Mouse (Mus musculus): ENCODE measurements around the gene Ctnna2. TPM values are rescaled to one million over a fixed set of nuclear protein-coding genes. Genes with fewer than 3 reads are reported as not detected.

Gene Ctnna2
- under 1 TPM in 1 of 2 experiments, not detected in 1; 0.13 TPM for polyA plus RNA-seq (2017; shearing (Covaris generic))

DNA sequence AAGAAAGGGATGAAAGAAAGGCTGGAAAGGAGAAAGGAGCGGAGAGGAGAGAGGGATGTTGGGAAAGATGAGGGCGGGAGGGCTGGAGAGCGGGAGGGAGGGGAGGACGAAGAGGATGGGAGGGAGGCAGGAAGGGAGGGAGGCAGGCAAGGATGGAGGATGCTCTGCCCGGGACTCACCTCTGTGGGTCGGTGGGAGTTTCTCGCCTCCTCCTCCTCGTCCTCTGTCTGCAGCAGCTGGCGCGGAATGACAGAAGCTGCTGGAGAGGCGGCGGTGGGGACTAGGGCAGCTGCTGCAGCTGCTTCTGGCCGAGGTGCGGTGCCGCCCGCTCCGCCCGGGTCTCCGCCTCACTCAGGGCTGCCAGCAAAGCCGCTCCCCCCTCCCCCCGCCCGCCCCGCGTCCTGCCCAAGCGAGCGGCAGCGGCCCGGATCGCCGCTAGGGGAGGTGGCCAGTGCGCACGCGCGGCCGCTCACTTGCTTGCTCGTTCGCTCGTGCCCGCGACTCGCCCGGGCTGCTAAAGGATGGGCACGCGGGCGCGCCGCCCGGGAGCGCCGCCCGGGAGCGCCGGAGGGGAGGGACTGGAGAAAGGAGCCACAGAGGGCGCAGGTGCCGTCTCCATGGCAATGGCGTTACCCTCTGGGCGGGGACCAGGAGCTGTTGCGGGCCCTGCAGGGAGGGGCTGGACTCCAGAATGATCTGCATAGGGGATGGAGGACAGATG is at the start of gene Ctnna2:
Gene Ctnna2 (minus strand): TSS at position 459 of the 721 bp plus-strand sequence.
- ATAC-seq = no peak

DNA sequence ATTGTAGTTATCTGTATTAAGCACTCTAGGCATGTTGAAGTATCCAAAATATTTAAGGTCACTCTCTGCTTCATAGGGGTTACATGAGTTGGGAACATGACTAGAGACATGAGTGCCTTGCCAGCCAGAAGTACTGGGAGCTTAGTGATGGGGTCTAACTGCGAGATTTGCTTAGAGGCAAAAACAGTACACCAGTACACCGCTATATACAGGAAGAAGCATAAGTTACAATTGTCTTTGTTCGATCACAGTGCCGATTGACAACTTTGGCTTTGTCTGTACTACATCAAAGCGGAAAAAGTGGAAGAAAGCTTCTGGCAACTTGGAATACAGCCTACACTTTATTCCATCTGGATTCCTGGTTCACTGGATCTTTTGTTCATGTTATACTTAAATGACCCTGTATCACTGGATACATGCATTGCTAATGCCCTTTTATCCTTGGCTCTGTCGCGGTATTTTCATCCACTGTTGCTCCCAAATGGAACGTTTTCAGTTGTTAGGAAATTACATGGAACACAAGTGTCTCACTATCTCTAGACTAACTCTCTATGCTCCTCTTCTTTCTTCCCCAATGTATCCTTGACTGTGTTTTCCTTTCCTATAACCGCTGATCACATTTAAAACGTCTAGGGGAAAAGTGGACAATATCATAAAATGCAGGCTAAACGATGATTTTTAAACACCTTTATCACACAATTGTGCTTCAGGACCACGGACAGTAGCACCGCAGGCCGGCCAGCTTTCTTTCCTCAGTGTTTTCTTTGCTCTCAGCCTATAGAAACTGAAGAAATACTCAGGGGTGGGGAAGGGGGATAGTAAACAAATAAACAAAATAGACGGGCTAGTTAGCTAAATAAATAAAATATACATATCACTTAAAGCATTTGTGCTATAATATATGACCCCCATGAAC is 896 bp upstream of the Ctnna2 start:
- no peak for ATAC-seq

DNA sequence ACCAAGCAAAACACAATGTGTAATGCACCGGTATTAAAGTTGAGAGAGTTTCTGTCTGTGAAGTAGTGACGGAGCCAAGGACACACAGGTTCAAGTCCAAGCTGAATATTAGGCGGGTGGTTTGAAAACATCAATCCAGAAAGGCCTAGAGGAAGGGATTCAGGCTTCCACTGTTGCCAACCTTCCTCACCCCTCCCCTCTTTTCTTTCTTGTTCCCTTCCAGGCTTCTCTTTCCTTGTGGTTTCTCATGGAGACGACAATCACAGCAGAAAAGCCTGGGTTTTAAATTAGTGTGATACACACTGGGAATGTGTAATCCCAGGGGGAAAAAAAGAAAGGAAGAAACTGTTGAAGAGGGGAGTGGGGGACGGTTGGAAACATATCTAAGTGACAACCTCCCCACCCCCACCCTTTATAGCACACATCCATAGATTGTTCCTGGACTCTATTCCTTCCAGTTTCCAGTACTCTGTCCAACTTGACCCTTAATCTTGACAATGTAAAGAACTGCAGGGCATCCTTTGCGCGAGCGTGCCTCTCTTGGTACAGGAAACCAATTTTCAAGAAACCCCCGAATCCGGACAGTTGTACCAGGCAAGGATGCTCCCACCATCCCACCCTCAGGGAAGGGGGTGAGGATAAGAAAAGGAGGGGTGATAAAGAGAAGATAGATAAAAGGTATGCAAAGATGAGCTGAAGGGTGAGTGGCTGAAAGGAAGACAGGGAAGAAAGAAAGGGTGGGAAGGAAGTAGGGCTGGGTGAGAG is 841 bp downstream of the Ctnna2 start:
- ATAC-seq = no peak

DNA sequence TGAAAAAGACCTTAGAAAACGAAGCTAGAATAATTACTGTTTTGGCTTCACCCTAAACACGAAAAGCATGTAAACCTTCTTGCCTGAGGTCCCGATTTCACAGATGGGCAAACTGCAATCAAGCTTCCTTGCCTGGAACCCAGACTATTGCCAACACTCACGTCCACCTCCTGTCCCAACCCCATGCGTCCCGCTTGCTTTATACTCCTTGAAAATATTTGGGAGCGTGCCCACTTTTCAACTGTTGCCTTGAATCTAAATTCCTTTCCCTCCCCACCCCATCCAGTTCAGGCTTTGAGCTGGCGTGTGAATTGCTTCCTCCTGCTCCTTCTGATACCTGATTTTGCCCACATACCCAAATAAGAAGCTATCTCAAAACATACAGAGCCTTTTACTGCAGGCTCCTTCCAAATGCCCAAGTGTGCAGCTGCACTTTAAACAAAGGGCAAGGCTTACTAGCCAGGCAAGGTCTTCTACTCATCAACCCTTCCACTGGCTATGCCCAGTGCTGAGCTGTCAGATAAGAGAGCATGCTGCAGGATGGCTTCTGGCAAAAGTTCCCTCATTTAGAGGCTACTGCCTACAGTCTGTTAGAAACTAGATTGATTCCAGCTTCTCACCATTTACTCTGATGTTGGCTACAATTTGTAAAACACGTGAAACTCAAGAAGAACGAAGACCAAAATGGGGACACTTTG is 8.8 kb downstream of the Ctnna2 start:
- no peak for ATAC-seq

DNA sequence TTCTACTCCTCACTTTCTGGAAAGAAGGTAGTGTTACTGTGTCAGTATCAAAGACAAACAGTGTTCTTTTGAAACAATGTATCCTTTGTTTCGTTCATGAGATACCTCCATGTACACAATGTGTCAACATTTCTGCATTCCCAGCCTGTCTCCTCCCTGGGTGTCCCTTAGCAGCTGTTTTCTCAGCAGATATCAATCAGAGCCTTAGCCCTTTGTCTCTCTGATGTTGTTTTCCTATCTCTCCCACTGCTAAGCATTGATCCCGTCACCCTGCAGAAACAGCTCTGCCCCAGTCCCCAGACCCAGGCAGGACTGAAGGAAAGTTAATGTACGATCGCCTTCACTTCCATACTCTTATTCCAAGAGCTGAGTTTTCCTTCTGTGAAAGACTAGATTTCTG is 9.7 kb downstream of the Ctnna2 start:
- no peak for ATAC-seq

DNA sequence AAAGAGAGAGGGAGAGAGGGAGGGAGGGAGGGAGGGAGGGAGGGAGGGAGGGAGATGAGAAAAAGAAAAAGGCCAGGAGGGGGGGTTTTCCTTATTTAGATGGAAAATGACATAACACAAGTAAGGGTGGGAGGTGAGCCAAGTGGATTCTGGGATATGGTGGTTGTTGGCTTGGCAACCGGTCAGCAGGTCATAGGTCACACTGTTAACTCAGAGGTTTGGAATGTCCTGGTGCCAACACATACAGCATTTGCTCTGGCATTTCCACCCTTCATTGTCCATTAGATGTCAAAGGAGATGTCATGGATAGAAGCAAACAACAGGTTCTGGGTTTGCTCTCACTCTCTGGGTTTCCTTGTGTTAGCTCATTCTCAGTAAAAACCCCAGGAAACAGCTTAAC is 17.5 kb downstream of the Ctnna2 start:
- ATAC-seq = no peak

DNA sequence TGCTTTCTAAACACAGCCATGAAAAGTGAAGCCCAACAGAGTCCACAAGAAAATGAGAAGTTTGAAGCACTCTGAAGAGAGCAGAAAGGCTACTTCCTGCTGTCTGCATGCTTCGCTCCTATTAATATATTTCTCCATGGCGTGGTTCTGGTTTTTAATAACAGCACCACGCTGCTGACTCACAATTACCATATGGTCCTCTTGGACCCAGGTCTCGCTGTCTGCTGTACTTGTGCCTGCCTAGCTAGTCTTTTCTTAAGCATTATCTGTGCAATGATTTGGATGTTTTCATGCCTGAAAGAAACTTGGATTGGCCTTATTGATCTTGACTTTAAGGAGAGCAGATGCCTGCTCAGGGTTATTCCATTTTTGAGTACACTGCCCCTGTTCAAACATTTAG is 28.2 kb downstream of the Ctnna2 start:
- ATAC-seq = no peak

DNA sequence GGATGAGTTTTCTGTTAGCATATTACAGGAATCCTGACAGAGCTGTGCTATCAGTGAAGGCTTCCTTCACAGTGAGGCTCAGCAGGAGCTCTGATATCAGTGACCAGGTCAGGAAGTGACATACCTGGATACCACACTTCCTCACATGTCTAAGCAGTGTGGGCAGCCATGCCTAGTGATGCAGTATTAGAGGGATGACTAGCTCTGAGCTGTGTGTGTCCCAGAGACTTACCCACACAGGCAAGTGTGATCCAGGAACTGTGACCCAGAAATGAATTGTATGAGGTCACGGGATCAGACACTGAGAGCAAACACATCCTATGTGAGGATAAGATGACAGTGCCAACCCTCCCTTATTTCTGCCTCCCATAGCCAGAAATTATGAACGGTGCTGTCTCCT is 28.8 kb downstream of the Ctnna2 start:
- no peak for ATAC-seq

DNA sequence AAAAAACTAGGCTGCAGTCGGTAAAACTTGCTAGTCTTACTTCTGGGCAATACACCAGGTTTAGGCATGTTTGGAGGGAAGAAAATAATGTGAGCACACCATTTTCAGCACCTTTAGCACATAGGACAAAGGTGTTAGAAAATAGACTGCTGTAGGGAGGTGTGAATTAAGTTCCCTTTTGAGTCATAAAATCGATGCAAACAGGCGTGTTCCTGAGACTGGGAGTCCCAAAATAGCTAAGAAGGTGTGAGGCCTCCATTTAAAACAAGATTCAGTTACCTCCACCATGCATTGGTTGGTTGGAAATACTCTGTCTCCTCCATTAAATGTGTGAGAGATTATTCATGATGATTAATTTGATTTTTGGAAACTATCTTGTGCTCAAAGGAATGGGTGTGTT is 50.1 kb downstream of the Ctnna2 start:
- no peak for ATAC-seq

DNA sequence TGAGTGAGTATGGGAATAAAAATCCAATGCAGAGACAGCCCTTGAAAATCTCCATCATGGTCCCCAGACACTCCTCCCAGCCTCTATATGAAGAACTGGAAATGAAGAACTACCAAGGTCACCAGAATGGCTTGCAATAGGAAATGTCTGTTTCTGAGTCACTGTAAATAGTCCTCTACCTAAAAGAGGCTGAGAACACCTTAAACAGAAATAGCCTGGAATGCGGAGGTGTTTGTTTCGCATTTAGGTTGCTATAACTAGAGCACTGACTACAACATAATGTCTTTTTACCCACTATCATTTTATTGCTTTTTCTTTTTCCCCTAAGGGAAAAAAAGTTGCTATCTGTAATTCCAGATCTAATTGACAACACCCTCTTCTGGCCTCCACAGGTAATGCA is 106.3 kb downstream of the Ctnna2 start:
- ATAC-seq = no peak

DNA sequence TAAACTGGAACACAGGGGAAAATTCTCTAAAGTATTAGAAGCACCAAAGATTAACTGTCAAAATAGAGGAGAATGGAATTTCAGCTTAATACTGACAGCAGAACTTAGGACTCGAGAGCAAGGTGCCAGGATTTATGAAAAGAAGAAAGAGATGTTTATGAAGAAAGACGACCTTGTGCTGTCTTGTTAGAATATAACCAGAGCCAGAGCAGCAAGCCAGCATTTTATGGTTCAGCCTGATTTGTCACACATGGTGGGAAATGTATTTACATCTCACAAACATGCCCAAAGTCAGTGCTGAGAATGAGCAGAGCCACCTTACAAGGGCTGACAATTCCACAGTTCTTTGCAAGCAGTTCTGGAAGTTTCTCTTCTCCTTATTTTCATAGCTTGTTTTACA is 110.2 kb downstream of the Ctnna2 start:
- no peak for ATAC-seq

DNA sequence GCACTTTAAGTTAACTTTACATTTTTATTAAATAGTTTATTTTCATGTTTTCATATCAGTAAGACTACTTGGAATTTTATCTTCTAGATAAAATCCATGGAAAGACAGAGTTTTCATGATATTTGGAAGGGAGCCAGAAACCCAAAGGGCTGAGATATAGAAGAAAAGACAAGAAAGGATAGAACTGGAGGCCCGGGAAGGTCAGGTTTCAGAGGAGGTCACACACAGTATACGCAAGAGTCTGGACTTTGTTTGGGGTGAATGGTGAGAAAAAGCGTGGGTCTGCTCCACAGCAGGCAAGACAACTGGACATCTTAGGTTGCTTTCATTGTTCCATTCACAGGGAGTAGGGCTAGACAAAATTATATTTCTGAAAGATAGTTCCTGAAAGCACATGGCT is 111.4 kb downstream of the Ctnna2 start:
- ATAC-seq = no peak

DNA sequence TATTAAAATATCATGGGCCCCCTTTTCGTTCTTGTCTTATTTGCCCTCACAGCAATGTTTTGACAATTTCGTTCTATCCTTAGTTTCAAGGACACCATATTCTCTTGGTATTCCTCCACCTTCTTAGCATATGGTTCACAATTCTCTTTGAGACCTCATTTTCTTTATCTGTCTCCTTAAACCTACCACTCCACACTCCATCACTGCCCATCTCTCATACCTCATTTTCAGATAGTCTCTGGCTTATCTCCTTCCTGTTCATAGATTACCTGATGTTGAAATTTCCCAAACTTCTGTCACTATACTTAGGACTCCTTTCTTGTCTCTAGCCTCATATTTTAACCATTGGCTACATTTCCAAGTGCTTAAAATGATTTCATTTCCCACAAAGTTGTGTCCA is 116.1 kb downstream of the Ctnna2 start:
- ATAC-seq = no peak

DNA sequence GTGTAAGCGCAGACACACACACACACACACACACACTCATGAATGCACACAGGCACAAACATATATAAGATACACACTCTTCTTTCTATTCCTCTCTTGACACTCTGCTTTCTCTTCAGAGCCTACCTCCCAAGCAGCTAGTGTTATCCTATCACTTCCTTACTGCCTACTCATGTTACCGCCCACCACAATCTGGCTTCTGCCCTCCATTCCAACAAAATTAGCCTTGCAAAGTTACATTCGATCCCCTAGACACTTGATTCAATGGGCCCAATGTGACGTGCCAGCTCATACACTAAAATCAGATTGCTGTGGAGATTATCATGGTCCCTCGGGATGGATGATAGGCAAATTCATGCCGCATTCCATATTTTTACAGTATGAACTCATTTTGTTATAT is 116.7 kb downstream of the Ctnna2 start:
- ATAC-seq = no peak

DNA sequence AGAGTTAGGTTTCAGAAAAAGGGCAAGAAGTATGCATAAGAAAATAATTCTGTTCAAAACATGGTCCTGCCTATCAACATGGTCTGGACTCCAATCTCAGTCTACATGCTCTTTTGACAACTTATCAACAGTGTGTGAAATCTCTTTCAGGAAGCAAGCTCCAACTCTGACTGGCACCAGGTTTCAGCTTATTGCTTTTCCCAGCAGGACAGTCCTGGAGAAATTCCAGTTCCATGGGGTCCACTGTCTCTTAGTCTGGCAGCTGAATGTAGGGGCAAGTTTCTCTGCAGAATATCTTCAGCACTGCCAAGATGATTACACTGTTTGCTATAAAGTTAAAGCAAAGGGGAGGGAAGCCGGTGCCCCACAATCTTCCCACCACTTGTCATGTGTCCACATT is 130.1 kb downstream of the Ctnna2 start:
- no peak for ATAC-seq

DNA sequence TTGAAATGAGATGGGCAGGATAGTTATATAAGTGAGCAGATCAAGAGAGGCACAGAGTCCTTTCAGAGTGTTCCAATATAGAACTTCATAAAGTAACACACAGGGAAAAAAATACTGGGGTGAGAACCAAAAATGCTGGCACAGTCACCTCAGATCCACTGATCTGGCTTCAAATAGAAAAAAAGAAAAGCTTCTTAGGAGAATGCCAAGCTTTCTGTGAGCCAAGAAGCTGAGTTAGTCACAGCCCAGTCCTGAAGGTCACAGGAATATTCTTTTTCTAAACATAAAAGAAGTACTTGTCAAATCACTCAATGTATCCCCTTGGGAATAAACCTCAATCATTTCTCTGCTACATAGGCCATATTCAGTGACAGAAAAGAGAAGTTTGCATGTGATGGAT is 130.7 kb downstream of the Ctnna2 start:
- ATAC-seq = no peak

DNA sequence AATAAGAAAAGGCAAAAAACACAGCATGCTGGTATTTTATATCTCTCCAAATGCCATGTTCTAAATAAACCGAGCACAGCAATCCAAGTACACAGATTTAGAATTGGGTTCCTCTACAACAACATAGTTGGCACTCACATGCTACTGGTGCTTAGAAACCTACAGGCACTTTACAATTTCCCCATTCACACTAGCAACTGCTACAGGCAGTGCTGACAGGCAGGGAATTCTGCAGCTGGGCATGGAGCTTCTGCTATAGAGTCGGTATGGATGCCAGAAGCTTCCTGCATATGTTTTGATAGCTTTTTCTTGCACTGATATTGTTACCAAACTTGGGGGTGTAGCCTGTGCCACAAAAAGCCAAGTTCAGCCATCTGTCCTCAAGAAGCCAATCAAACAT is 131.8 kb downstream of the Ctnna2 start:
- no peak for ATAC-seq

DNA sequence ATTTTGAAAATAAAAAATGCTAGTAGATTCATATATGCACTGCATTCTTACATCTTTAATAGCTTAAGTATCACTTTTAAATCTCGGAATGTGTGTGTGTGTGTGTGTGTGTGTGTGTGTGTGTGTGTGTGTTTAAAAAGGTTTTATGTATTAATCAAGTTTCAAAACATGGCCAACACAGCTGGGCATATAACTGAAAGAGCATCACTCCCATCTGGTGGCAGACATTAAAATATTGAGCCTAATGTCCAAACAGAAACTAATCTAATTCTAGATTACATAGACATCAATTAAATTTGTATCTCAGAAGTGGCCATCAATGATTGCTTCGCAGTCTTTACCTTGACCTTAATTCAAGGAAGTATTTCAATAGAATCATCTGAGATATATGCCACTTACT is 140.4 kb downstream of the Ctnna2 start:
- ATAC-seq = no peak

DNA sequence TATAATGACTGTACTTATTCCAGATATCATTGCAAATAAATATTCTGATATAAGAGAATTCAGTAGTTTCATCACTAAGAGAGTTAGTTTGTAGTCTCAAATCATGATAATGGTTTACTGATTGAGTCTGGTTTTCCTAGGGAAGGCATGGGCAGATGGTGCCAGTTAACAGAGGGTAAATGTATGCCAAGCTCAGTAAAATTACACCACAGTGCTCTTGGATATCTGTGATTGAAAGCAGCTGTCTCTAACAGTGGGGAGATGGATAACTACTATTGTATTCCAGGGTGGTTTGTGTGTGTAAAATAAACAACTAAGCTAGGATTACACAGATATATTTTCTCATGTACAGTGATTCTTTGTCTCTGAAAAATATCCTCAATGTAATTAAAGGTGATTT is 140.8 kb downstream of the Ctnna2 start:
- ATAC-seq = no peak

DNA sequence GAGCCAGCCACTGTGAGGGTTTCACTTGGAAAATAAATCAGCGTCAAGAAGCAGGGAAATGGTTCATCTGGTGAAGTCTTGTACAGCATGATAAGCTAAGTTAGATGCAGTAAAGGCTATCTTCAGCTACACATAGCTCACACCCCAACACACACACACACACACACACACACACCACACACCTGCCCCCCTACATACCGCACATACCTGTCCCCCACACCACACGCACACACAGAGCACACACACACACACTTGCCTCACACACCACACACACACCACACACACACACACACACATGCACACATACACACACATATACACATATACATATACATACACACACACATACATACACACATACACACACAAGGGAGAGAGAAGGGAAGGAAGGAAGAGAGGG is 142.0 kb downstream of the Ctnna2 start:
- ATAC-seq = no peak

DNA sequence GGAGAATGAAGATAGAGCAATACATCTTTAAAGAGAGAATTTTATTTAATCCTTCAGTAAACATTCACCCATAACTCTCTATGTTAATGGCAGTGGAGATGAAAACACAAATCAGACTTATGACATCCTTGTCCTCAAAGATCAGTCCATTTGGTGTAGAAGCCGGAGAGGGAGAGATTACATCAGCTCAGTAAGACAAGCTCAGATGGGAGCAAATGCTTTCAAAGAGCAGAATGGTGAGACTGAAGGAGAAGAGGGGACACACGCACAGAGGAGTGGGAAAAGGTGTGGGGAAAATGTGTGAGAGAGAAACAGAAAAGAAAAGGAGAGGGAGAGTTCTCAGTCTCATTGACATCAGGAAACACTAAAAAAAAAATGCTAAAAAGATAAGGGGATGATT is 144.8 kb downstream of the Ctnna2 start:
- ATAC-seq = no peak

DNA sequence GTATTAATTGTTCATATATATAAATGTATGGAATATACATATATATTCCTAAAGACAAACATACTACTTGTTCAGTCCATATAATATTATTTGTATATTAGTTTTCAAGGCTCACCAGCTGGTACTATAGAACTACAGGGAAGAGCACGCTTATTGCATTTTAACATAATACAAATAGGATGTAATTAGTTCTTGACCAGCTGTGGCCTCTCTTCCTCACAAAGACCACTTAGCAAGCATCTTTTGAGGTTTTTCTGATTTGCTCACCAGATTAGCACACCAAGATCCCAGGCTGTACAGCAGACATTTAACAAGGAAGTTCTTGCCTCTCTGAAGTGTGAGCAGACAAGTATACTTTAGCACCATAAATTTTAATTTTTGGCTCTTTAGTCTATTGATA is 152.0 kb downstream of the Ctnna2 start:
- no peak for ATAC-seq

DNA sequence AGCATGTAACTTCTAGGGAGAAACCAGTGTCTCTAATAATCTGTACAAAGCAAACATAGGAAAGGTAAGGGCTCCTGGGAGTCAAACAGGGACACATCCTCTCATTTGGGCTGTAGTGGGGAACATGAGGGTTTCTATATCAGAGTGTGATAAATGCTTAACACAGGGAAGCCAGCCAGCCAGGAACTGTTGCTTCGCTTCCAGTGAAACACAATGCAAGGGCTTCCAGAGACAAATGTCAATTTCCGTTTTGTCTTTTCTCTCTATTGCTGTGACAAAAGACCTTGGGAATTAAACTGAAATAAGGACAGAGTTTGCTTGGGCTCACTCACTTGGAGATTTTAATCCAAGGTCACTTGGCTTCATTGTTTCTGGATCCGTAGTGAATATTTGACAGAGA is 162.4 kb downstream of the Ctnna2 start:
- no peak for ATAC-seq
